Mouse (Mus musculus) CH12.LX (cell line): ENCODE measurements at regions not wholly inside any gene's neighbourhood (a gene's known extent, or its start where the extent isn't known, plus 50 kb on each side); places are given as distances from the start of the nearest gene placed in this dataset.

ENCODE experiments used
- CHD2 ChIP-seq: IDR thresholded peaks from 2 replicates; pipeline ENCODE4 v1.6.1; 2011; ENCODE audit warnings: low read length, improper control_type of control experiment
- CTCF ChIP-seq, 2 experiments: IDR thresholded peaks in 1 of 2; conservative IDR thresholded peaks in 1 of 2; 2 replicates each; pipeline ENCODE4 v1.5.1; 2011 to 2012; ENCODE audit warnings: low read depth in 2 of 2, low read length in 2 of 2, improper control_type of control experiment in 1 of 2, inconsistent platforms in 1 of 2, mild to moderate bottlenecking in 1 of 2, moderate library complexity in 1 of 2
- ELF1 ChIP-seq: IDR thresholded peaks from 2 replicates; pipeline ENCODE4 v1.6.1; 2014; ENCODE audit warnings: low read depth, mild to moderate bottlenecking, inconsistent platforms, low read length, improper control_type of control experiment
- EP300 ChIP-seq: IDR thresholded peaks from 2 replicates; pipeline ENCODE4 v1.6.1; 2011; ENCODE audit warnings: low read length, improper control_type of control experiment
- IRF4 ChIP-seq: IDR thresholded peaks from 2 replicates; pipeline ENCODE4 v1.6.1; 2014; ENCODE audit warnings: low read depth, mild to moderate bottlenecking, inconsistent platforms, low read length, improper control_type of control experiment
- KAT2A ChIP-seq: IDR thresholded peaks from 2 replicates; pipeline ENCODE4 v1.6.1; 2012; ENCODE audit warnings: low read length, improper control_type of control experiment, inconsistent platforms; ENCODE audit not compliant: insufficient replicate concordance
- MAFK ChIP-seq: IDR thresholded peaks from 2 replicates; pipeline ENCODE4 v1.6.1; 2011; ENCODE audit warnings: low read length, improper control_type of control experiment; ENCODE audit not compliant: insufficient replicate concordance
- MAX ChIP-seq: IDR thresholded peaks from 2 replicates; pipeline ENCODE4 v1.6.1; 2011; ENCODE audit warnings: low read length, improper control_type of control experiment
- POLR2A ChIP-seq: IDR thresholded peaks from 2 replicates; pipeline ENCODE4 v1.6.1; 2011; ENCODE audit warnings: low read depth, mild to moderate bottlenecking, improper control_type of control experiment, low read length
- USF1 ChIP-seq: IDR thresholded peaks from 2 replicates; pipeline ENCODE4 v1.6.1; 2014; ENCODE audit warnings: low read depth, mild to moderate bottlenecking, inconsistent platforms, low read length, improper control_type of control experiment
- ZC3H11A ChIP-seq: IDR thresholded peaks from 2 replicates; pipeline ENCODE4 v1.6.1; 2012; ENCODE audit warnings: low read depth, mild to moderate bottlenecking, inconsistent platforms, low read length, improper control_type of control experiment

DNA sequence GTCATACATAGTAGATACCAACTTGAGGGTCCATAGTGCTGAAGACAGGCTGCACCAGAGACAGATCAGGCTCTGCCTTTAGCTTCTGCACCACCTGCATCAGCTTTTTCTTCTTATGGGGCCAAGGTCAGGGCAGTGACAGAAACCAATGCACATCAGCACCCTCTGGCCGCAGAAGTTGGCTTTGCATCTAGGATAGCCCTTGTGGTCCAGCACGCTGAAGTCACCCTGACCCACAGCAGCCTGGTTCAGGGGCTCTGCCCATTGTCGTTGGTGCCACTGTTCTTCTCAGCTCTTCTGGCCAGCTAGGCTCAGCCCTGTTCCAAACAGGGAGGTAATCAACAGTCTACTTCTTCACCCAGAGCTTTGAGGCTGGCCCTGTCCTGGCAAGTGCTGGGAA, 427.7 kb upstream of the Nectin3 start:
- TF ChIP-seq MAFK (no peak), CTCF (conservative IDR thresholded peaks at IDR 0.05 in 1 of 2, IDR thresholded peaks at IDR 0.05 in 1 of 2; ENCODE audit: low read depth in 2 of 2, low read length in 2 of 2) (no peak), CHD2 (no peak), ZC3H11A (no peak), MAX (no peak), POLR2A (no peak), USF1 (no peak), KAT2A (no peak), ELF1 (no peak), IRF4 (no peak), EP300 (no peak)
